Mouse (Mus musculus) heart, postnatal 25 days (tissue): ENCODE results near the gene Tmem145. TPM values are rescaled to one million over a fixed set of nuclear protein-coding genes. Genes with fewer than 3 reads are reported as not detected.
"Not testable (repeated sequence)": the region's sequence is repeated elsewhere in the genome, so short reads cannot be mapped to it uniquely, and the experiment has no call there.

Experiments
- DNase-seq: peaks from one replicate; pipeline ENCODE4 v3.0.0; 2022; ENCODE audit warnings: low spot score
- intact Hi-C: fragments of 180-260 bp; cut with DNase I; formaldehyde crosslinking; loops from one replicate; pipeline ENCODE4 v1.15.1; 2025
- total RNA-seq, 2 experiments: library from RNA; stranded (reverse); gene quantifications; 2 replicates each; pipeline ENCODE4 v1.2.3; 2021

Tmem145 gene
- total RNA-seq = not detected

DNA sequence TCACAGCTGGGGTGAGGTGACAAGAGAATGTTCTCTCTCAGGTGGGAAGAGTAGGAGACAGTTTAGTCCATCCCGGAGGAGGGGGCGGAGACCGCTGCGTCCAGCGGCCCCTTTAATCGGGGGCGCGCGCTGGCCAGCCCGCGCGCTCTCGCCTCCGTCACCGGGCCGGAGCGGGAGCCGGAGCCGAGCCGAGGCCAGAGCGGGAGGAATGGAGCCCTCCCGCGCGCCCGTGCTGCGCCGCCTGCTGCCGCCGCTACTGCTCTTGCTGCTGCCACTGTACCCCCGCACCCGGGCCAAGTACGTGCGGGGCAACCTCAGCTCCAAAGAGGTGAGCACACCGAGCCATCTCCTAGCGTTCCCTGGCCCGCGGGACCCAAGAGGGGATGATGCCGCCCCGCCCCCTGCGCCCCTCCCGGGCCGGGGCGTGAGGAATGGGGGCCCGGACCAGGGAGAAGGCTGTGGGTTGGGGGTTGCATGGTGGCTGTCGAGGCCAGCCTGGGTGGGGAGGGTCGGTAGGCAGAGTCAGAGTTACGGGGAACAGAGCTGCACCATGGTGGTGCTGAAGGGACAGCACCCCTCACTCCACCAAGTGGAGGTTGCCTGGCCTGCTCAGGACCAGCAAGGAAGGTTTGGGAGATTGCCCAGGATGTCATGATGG is at the start of gene Tmem145:
Gene Tmem145 (plus strand): TSS at position 151 of the 658 bp plus-strand sequence.
- DNase-seq = no peak
- intact Hi-C loops = no loop called here

GRCm38 (mm10) chr7:25261896-25262295 is 44.0 kb upstream of the Tmem145 start:
- intact Hi-C loops = no loop called here
- no peak for DNase-seq

- DNase-seq = no peak
Measured at GRCm38 (mm10) chr7:25263968-25264870, 41.7 kb upstream of the Tmem145 start.

DNA sequence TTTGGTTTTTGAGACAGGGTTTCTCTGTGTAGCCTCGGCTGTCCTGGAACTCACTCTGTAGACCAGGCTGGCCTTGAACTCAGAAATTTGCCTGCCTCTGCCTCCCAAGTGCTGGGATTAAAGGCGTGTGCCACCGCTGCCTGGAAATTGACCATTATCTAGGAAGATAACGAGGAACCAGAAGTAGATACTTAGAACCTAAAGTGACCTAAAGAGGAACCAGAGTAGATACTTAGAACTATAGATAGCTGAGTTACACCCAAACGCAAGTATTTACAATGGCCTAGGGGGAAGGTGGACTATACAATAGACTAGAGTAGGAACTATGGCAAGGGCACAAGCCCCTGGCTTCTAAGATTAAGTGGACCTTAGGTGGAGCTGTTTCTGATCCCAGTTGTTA is 40.2 kb upstream of the Tmem145 start:
- intact Hi-C loops = loop anchor here (2.0 kb wide), 1 partner anchor 13 kb away; no protein-coding TSS in a partner anchor
- DNase-seq = not testable (repeated sequence)

More at GRCm38 (mm10) chr7:25263968-25264870, 41.7 kb upstream of the Tmem145 start:
- intact Hi-C loops = no loop called here

GRCm38 (mm10) chr7:25266180-25266962 is 39.5 kb upstream of the Tmem145 start:
- intact Hi-C loops = loop anchor here (2.0 kb wide), 1 partner anchor 14 kb away; no protein-coding TSS in a partner anchor
- no peak for DNase-seq

DNA sequence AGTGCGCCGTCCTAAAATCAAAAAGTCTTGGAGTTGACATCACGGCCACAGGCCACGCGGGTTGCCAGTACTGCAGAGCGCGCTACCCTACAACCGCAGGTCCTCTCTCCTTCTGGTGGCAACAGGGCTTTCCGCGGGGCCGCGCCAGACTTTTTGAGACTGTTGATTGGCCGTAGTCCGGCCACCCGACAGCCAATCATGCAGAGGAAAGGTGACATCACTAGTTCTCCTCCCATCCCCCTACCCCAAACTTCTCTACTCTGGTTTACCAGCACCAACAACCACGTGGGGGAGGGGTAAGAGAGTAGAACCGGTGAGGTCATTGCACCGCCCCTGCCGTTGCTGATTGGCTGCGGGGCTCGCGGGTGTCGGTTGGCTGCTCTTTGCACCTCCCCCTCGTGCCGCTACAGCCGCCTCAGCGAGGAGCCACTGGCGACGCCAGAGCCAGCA is 38.6 kb upstream of the Tmem145 start, which contains the start of gene Cic:
Gene Cic (plus strand): TSS at position 404 of the 450 bp plus-strand sequence.
- intact Hi-C loops = loop anchor here (2.0 kb wide), 1 partner anchor 15 kb away; no protein-coding TSS in a partner anchor
- DNase-seq = peak; percentile 99

DNA sequence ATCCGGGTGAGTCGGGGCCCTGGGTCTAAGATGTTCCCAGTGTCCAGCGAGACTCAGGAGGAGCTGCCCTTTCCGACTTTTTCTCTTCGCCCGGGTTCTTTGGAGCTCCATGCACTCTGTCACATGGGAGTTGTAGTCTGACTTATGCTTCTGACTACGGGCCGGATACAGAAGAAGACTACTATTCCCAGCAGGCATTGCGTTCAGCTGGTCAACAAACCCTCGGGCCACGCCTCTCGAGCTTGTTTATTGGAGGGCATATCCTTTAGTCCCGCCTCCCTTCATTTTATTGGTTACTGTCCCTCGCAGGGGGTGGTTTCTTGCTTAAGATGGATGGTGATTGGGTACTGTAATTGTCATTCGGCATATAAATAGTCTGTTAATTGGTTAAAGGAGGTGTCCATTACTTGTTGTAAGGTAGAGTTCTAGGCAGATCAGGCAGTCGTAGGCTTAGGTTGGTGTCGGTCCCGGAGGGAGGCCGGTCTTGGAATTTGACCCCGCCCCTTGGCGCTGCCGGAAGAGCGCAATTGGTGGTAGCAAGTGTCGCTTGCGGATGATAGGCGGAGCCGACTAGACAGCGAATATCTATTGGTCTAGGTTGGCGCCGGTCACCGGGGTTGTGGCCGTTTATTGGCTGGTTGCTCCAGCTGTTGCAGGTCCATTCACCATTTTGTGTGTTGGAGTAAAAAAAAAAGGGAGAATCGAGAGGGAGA is 38.0 kb upstream of the Tmem145 start:
- DNase-seq = peak; percentile 100
- intact Hi-C loops = loop anchor here (2.0 kb wide), 1 partner anchor 15 kb away; no protein-coding TSS in a partner anchor

DNA sequence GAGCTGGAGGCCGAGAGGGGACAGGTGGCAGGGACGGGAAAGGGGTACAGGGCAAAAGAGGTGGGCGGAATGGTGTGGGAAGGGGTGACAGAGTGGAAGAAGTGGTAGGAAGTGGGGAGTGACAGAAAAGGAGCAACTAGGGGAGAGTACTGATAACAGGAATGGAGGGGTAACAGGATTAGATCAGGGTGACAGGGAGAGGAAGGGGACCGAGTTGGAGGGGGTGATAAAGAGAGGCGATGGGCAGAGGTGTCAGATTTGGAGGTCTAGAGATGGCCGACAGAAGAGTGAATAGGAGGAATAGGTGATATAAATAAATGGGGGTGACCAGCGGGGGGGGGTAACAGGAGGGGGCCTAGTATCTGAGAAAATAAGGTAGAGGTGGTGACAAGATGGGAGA is 37.3 kb upstream of the Tmem145 start:
- intact Hi-C loops = no loop called here
- DNase-seq = no peak

DNA sequence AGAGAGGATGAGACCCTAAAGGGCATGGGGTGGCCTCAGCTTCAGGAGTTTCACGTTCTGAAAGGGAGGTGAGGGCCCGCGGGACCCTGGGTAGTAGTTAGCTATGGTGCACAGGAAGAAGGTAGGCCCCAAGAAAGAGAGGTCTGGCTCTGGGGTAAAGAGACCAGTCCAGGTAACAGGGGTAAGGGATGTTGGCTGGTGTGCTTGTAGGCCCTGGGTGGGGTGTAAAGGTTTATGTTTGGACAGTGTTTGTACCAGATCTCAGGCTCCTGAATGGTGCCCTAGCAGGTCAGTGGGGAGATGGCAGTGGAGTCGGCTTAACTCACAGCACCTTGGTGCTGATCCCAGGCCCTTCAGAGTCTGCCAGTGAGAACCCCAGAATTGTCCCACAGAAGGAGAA is 36.9 kb upstream of the Tmem145 start:
- intact Hi-C loops = no loop called here
- DNase-seq = no peak

GRCm38 (mm10) chr7:25269545-25270271 is 36.2 kb upstream of the Tmem145 start:
- DNase-seq = no peak
- intact Hi-C loops = no loop called here

DNA sequence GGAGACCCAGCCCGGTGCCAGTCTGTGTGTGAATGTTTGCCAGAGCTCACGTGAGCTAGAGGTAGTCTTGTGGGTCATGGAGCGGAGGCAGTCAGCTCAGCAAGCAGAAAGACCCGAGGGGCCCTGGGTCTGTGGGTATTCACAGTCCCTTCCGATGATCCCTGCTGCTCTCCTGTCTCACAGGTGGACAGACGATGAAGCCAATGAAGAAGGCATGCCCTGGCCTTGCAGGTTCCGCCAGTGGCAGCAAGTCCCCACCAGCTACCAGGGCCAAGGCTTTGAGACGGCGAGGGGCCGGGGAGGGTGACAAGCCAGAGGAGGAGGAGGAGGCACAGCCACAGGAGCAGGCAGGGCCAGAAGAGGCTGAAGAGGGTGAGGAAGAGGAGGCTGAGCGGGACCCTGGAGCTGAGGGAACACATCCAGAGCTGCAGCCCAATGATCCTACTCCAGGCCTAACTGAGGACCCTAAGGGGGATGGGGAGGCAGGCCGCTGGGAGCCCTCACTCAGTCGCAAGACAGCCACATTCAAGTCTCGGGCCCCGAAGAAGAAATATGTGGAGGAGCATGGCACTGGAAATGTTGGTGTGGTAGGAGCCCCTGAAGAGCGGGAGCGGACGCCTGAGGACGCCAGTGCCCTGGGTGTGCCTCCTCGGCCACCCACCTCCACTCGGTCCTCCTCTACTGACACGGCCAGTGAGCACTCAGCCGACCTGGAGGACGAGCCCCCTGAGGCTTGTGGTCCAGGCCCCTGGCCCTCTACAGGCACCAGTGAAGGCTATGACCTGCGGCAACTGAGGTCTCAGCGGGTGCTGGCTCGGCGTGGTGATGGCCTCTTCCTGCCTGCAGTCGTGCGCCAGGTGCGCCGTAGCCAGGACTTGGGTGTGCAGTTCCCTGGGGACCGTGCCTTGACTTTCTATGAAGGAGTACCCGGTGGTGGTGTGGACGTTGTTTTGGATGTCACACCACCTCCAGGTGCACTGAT is 35.0 kb upstream of the Tmem145 start:
- no peak for DNase-seq
- intact Hi-C loops = no loop called here

GRCm38 (mm10) chr7:25271651-25272444 is 34.1 kb upstream of the Tmem145 start:
- DNase-seq = no peak
- intact Hi-C loops = no loop called here

- no peak for DNase-seq
- intact Hi-C loops = no loop called here
Measured at GRCm38 (mm10) chr7:25272445-25273258, 33.3 kb upstream of the Tmem145 start.

DNA sequence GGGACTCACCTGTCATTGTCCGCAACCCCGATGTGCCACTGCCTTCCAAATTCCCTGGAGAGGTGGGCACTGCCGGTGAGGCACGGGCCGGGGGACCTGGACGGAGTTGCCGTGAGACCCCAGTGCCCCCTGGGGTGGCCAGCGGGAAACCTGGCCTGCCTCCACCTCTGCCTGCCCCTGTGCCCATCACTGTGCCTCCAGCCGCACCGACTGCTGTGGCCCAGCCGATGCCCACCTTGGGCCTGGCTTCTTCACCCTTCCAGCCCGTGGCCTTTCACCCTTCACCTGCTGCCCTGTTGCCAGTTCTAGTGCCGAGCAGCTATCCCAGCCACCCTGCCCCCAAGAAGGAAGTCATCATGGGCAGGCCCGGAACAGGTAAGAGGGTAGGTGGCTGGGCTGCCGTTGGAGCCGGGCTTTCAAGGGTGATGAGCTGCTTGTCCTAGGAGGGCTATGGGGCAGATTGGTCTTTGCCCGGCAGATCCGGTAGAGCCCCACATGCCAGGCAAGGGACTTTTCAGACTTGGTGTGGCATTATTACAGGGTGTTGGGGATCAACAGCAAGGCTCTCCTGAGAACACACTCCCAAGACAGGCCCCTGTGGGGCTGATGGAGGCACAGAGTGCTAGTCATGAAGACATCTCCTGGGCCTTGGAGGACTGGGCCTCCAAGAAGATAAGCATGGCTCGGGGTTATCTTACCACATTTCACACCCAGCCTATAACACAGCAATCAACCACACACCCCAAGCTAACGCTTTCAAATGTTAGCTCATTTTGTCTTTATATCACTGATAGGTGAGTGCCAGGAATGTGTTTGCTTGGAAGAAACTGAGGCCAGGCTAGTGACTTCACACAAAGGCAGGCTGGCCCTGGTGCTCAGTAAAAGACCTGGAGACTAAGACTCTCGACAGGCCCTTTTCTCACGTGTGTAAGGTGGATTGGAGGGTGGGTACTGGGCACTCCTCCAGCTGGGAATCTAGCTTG is 32.4 kb upstream of the Tmem145 start:
- intact Hi-C loops = no loop called here
- DNase-seq = no peak

- intact Hi-C loops = no loop called here
- no peak for DNase-seq
Measured at GRCm38 (mm10) chr7:25274571-25274970, 31.3 kb upstream of the Tmem145 start.
